Mouse (Mus musculus): ENCODE data around the gene Mphosph9. TPM values are rescaled to one million over a fixed set of nuclear protein-coding genes. Genes with fewer than 3 reads are reported as not detected.
A peak's percentile ranks its signal among the peaks of the same experiment; 100 is the strongest.
"Not testable (repeated sequence)": the region's sequence is repeated elsewhere in the genome, so short reads cannot be mapped to it uniquely, and the experiment has no call there.

The Mphosph9 gene
- polyA plus RNA-seq, 1 experiment from 2014 or later: 19.0 TPM

GRCm38 (mm10) chr5:124353726-124354547 lies 26.2 kb upstream of the Mphosph9 start:
- Histone ChIP-seq H3K4me3 (peak overlapping the region; percentile 96), H3K4me1 (peaks cover 33% of the 10 kb centered on the region), H3K36me3 (replicated peaks) (peaks cover 34% of the 10 kb centered on the region), H3K9me3 (no peaks in the 10 kb centered on the region), H3K27ac (replicated peaks) (peak overlapping the region; percentile 100), H3K27me3 (replicated peaks; ENCODE audit: low read depth, poor library complexity, severe bottlenecking) (no peaks in the 10 kb centered on the region)
- DNase-seq (ENCODE audit: low spot score): peak; percentile 75
- 2% methylated on average over 120 of the region's 132 CpGs for WGBS

- DNase-seq (ENCODE audit: low spot score): peak; percentile 65
- Histone ChIP-seq H3K27me3 (replicated peaks; ENCODE audit: low read depth, poor library complexity, severe bottlenecking) (no peaks in the 10 kb centered on the region), H3K4me1 (peaks cover 33% of the 10 kb centered on the region), H3K4me3 (peak overlapping the region; percentile 96), H3K27ac (replicated peaks) (peak overlapping the region; percentile 100), H3K36me3 (replicated peaks) (peaks cover 41% of the 10 kb centered on the region), H3K9me3 (no peaks in the 10 kb centered on the region)
- under 1% methylated on average over 32 of the region's 32 CpGs for WGBS
Observed at GRCm38 (mm10) chr5:124353011-124353725, 25.4 kb upstream of the Mphosph9 start.

GRCm38 (mm10) chr5:124352141-124352920 lies 24.6 kb upstream of the Mphosph9 start:
- no peaks in the 10 kb centered on the region for H3K9me3 ChIP-seq
- H3K36me3 ChIP-seq (replicated peaks): peaks cover 49% of the 10 kb centered on the region
- peak overlapping the region; percentile 100 for H3K27ac ChIP-seq (replicated peaks)
- H3K4me1 ChIP-seq: peaks cover 33% of the 10 kb centered on the region
- under 1% methylated on average over 30 of the region's 30 CpGs for WGBS
- DNase-seq (ENCODE audit: low spot score): peak; percentile 97
- H3K4me3 ChIP-seq: peak overlapping the region; percentile 96
- no peaks in the 10 kb centered on the region for H3K27me3 ChIP-seq (replicated peaks; ENCODE audit: low read depth, poor library complexity, severe bottlenecking)

GRCm38 (mm10) chr5:124351604-124352003 lies 23.8 kb upstream of the Mphosph9 start:
- no peak for DNase-seq (ENCODE audit: low spot score)
- H3K27ac ChIP-seq (replicated peaks): peak overlapping the region; percentile 100
- H3K27me3 ChIP-seq (replicated peaks; ENCODE audit: low read depth, poor library complexity, severe bottlenecking): no peaks in the 10 kb centered on the region
- H3K36me3 ChIP-seq (replicated peaks): peaks cover 56% of the 10 kb centered on the region
- whole genome bisulfite sequencing: 44% methylated on average over 3 of the region's 3 CpGs
- H3K4me1 ChIP-seq: peaks cover 33% of the 10 kb centered on the region
- H3K9me3 ChIP-seq: no peaks in the 10 kb centered on the region
- peak overlapping the region; percentile 96 for H3K4me3 ChIP-seq

- 33% methylated on average over 7 of the region's 7 CpGs for WGBS
- H3K36me3 ChIP-seq (replicated peaks): peaks cover 61% of the 10 kb centered on the region
Observed at GRCm38 (mm10) chr5:124351111-124351560, 23.4 kb upstream of the Mphosph9 start.

GRCm38 (mm10) chr5:124350350-124350749 lies 22.6 kb upstream of the Mphosph9 start:
- peak overlapping the region; percentile 100 for H3K27ac ChIP-seq (replicated peaks)
- H3K4me3 ChIP-seq: peak overlapping the region; percentile 96
- H3K36me3 ChIP-seq (replicated peaks): peaks cover 64% of the 10 kb centered on the region
- H3K4me1 ChIP-seq: peaks cover 29% of the 10 kb centered on the region
- no peaks in the 10 kb centered on the region for H3K9me3 ChIP-seq
- WGBS: 89% methylated on average over 2 of the region's 2 CpGs
- DNase-seq (ENCODE audit: low spot score): no peak
- no peaks in the 10 kb centered on the region for H3K27me3 ChIP-seq (replicated peaks; ENCODE audit: low read depth, poor library complexity, severe bottlenecking)

More at GRCm38 (mm10) chr5:124351111-124351560, 23.4 kb upstream of the Mphosph9 start:
- Histone ChIP-seq H3K9me3 (no peaks in the 10 kb centered on the region), H3K4me1 (peaks cover 33% of the 10 kb centered on the region), H3K4me3 (peak overlapping the region; percentile 96), H3K27me3 (replicated peaks; ENCODE audit: low read depth, poor library complexity, severe bottlenecking) (no peaks in the 10 kb centered on the region), H3K27ac (replicated peaks) (peak overlapping the region; percentile 100)
- DNase-seq (ENCODE audit: low spot score): peak; percentile 69

GRCm38 (mm10) chr5:124349196-124349595 lies 21.4 kb upstream of the Mphosph9 start:
- Histone ChIP-seq H3K27me3 (replicated peaks; ENCODE audit: low read depth, poor library complexity, severe bottlenecking) (no peaks in the 10 kb centered on the region), H3K4me3 (peak overlapping the region; percentile 19; the same call in 1 of the 2 replicates), H3K4me1 (peaks cover 28% of the 10 kb centered on the region), H3K27ac (replicated peaks) (0 out of 2 replicates have a peak overlapping the region, but pooled peaks have one; percentile 16), H3K9me3 (no peaks in the 10 kb centered on the region), H3K36me3 (replicated peaks) (peaks cover 76% of the 10 kb centered on the region)
- DNase-seq (ENCODE audit: low spot score): no peak
- 95% methylated on average over 17 of the region's 17 CpGs for WGBS

GRCm38 (mm10) chr5:124342897-124343296 lies 15.1 kb upstream of the Mphosph9 start:
- H3K4me3 ChIP-seq: no peak overlapping the region
- WGBS: 82% methylated on average over 8 of the region's 8 CpGs
- no peak for DNase-seq (ENCODE audit: low spot score)
- no peak overlapping the region for H3K27ac ChIP-seq (replicated peaks)
- H3K36me3 ChIP-seq (replicated peaks): peaks cover 55% of the 10 kb centered on the region
- no peaks in the 10 kb centered on the region for H3K27me3 ChIP-seq (replicated peaks; ENCODE audit: low read depth, poor library complexity, severe bottlenecking)
- H3K4me1 ChIP-seq: peaks cover 9% of the 10 kb centered on the region; the same call in 1 of the 2 replicates
- no peaks in the 10 kb centered on the region for H3K9me3 ChIP-seq

GRCm38 (mm10) chr5:124341753-124342339 lies 14.1 kb upstream of the Mphosph9 start:
- H3K36me3 ChIP-seq (replicated peaks): peaks cover 45% of the 10 kb centered on the region
- H3K9me3 ChIP-seq; H3K27me3 ChIP-seq (replicated peaks; ENCODE audit: low read depth, poor library complexity, severe bottlenecking); H3K27ac ChIP-seq (replicated peaks); H3K4me3 ChIP-seq: not testable (repeated sequence)
- H3K4me1 ChIP-seq: peaks cover 18% of the 10 kb centered on the region; the same call in 1 of the 2 replicates
- WGBS: 66% methylated on average over 6 of the region's 6 CpGs
- DNase-seq (ENCODE audit: low spot score): peak; percentile 40

- Histone ChIP-seq H3K9me3 (no peaks in the 10 kb centered on the region), H3K4me3 (no peak overlapping the region), H3K4me1 (peaks cover 34% of the 10 kb centered on the region), H3K27me3 (replicated peaks; ENCODE audit: low read depth, poor library complexity, severe bottlenecking) (no peaks in the 10 kb centered on the region), H3K36me3 (replicated peaks) (peaks cover 19% of the 10 kb centered on the region), H3K27ac (replicated peaks) (peak overlapping the region; percentile 30)
- DNase-seq (ENCODE audit: low spot score): no peak
- WGBS: 89% methylated on average over 8 of the region's 8 CpGs
Observed at GRCm38 (mm10) chr5:124338791-124339190, 11.0 kb upstream of the Mphosph9 start.

GRCm38 (mm10) chr5:124337909-124338308 lies 10.1 kb upstream of the Mphosph9 start:
- DNase-seq (ENCODE audit: low spot score): no peak
- Histone ChIP-seq H3K27me3 (replicated peaks; ENCODE audit: low read depth, poor library complexity, severe bottlenecking) (no peaks in the 10 kb centered on the region), H3K27ac (replicated peaks) (no peak overlapping the region), H3K9me3 (no peaks in the 10 kb centered on the region), H3K36me3 (replicated peaks) (peaks cover 17% of the 10 kb centered on the region), H3K4me1 (peaks cover 38% of the 10 kb centered on the region), H3K4me3 (no peak overlapping the region)
- 59% methylated on average over 9 of the region's 9 CpGs for WGBS

- no peaks in the 10 kb centered on the region for H3K9me3 ChIP-seq
- peaks cover 38% of the 10 kb centered on the region for H3K4me1 ChIP-seq
- H3K36me3 ChIP-seq (replicated peaks): peaks cover 17% of the 10 kb centered on the region
- no peak overlapping the region for H3K4me3 ChIP-seq
- no peak for DNase-seq (ENCODE audit: low spot score)
- 88% methylated on average over 9 of the region's 9 CpGs for WGBS
- no peak overlapping the region for H3K27ac ChIP-seq (replicated peaks)
- no peaks in the 10 kb centered on the region for H3K27me3 ChIP-seq (replicated peaks; ENCODE audit: low read depth, poor library complexity, severe bottlenecking)
Observed at GRCm38 (mm10) chr5:124337103-124337502, 9.3 kb upstream of the Mphosph9 start.

Data from embryonic facial prominence, embryonic 10.5 days (tissue).